Mouse (Mus musculus) R1 (cell line): Measurements from ENCODE around the gene Slx1b.
"Not testable (repeated sequence)": the region's sequence is repeated elsewhere in the genome, so short reads cannot be mapped to it uniquely, and the experiment has no call there.

Source experiments
- DNase-seq: peaks from one replicate; pipeline ENCODE4 v3.0.0-alpha.2; 2018; ENCODE audit warnings: low read depth, low spot score

Slx1b gene

GRCm38 (mm10) chr7:126702861-126703756 is 7.5 kb upstream of the Slx1b start:
- no peak for DNase-seq

GRCm38 (mm10) chr7:126702358-126702757 is 6.8 kb upstream of the Slx1b start:
- DNase-seq = no peak

- DNase-seq = no peak
Observed at GRCm38 (mm10) chr7:126701559-126702357, 6.2 kb upstream of the Slx1b start.

GRCm38 (mm10) chr7:126701070-126701469 is 5.5 kb upstream of the Slx1b start:
- peak; percentile 94 for DNase-seq

GRCm38 (mm10) chr7:126700063-126701015 is 4.8 kb upstream of the Slx1b start:
- DNase-seq = no peak

GRCm38 (mm10) chr7:126697838-126698237 is 2.3 kb upstream of the Slx1b start:
- no peak for DNase-seq

- DNase-seq = no peak
Observed at GRCm38 (mm10) chr7:126696886-126697285, 1.3 kb upstream of the Slx1b start.

- DNase-seq = no peak
Observed at GRCm38 (mm10) chr7:126696303-126696702, 719 bp upstream of the Slx1b start.

GRCm38 (mm10) chr7:126695210-126695611 is 373 bp downstream of the Slx1b start, which contains the start of gene Bola2:
Bola2 (plus strand) TSS chr7:126695401.
- DNase-seq = peak; percentile 86

GRCm38 (mm10) chr7:126694441-126695051 is 1.0 kb downstream of the Slx1b start:
- DNase-seq = peak; percentile 91

- DNase-seq = peak; percentile 70
Observed at GRCm38 (mm10) chr7:126693781-126694180, 1.8 kb downstream of the Slx1b start.

- peak; percentile 89 for DNase-seq
Observed at GRCm38 (mm10) chr7:126693256-126693655, 2.3 kb downstream of the Slx1b start.

- peak; percentile 60 for DNase-seq
Observed at GRCm38 (mm10) chr7:126692426-126692825, 3.2 kb downstream of the Slx1b start.

GRCm38 (mm10) chr7:126691676-126692075 is 3.9 kb downstream of the Slx1b start:
- no peak for DNase-seq

GRCm38 (mm10) chr7:126690737-126691136 is 4.8 kb downstream of the Slx1b start:
- no peak for DNase-seq

- DNase-seq = no peak
Observed at GRCm38 (mm10) chr7:126689021-126689420, 6.6 kb downstream of the Slx1b start.

- not testable (repeated sequence) for DNase-seq
Observed at GRCm38 (mm10) chr7:126688156-126688555, 7.4 kb downstream of the Slx1b start.

- no peak for DNase-seq
Observed at GRCm38 (mm10) chr7:126681221-126681620, 14.4 kb downstream of the Slx1b start.

- DNase-seq = no peak
Observed at GRCm38 (mm10) chr7:126679683-126680082, 15.9 kb downstream of the Slx1b start.

- DNase-seq = no peak
Observed at GRCm38 (mm10) chr7:126678545-126679341, 16.8 kb downstream of the Slx1b start.
